Mouse (Mus musculus) testis, postnatal 10 days (tissue): ENCODE results near the gene Xpnpep1.
A peak's percentile ranks its signal among the peaks of the same experiment; 100 is the strongest.

ENCODE experiments used
- DNase-seq: peaks from one replicate; pipeline ENCODE4 v3.0.0; 2021; ENCODE audit warnings: low spot score

Xpnpep1 gene

GRCm38 (mm10) chr19:53040164-53041132 is at the start of gene Xpnpep1:
Gene Xpnpep1, minus strand, starts transcription at chr19:53040214.
- DNase-seq, result peak; percentile 41

- no peak for DNase-seq
Measured at GRCm38 (mm10) chr19:53087268-53088143, 47.5 kb upstream of the Xpnpep1 start.

- DNase-seq, result no peak
Measured at GRCm38 (mm10) chr19:53086861-53087260, 46.8 kb upstream of the Xpnpep1 start.

GRCm38 (mm10) chr19:53084735-53085134 is 44.7 kb upstream of the Xpnpep1 start:
- DNase-seq, result no peak

- no peak for DNase-seq
Measured at GRCm38 (mm10) chr19:53082862-53083261, 42.8 kb upstream of the Xpnpep1 start.

- DNase-seq, result no peak
Measured at GRCm38 (mm10) chr19:53081339-53081738, 41.3 kb upstream of the Xpnpep1 start.

GRCm38 (mm10) chr19:53080921-53081320 is 40.9 kb upstream of the Xpnpep1 start:
- no peak for DNase-seq

GRCm38 (mm10) chr19:53080487-53080886 is 40.5 kb upstream of the Xpnpep1 start:
- DNase-seq, result no peak

- DNase-seq, result no peak
Measured at GRCm38 (mm10) chr19:53080026-53080425, 40.0 kb upstream of the Xpnpep1 start.

- DNase-seq, result no peak
Measured at GRCm38 (mm10) chr19:53078271-53079085, 38.5 kb upstream of the Xpnpep1 start.

GRCm38 (mm10) chr19:53077278-53077677 is 37.3 kb upstream of the Xpnpep1 start:
- no peak for DNase-seq

- DNase-seq, result no peak
Measured at GRCm38 (mm10) chr19:53076238-53076981, 36.4 kb upstream of the Xpnpep1 start.

- no peak for DNase-seq
Measured at GRCm38 (mm10) chr19:53075896-53076237, 35.9 kb upstream of the Xpnpep1 start.

- DNase-seq, result no peak
Measured at GRCm38 (mm10) chr19:53074899-53075722, 35.1 kb upstream of the Xpnpep1 start.

GRCm38 (mm10) chr19:53073521-53073920 is 33.5 kb upstream of the Xpnpep1 start:
- no peak for DNase-seq

- DNase-seq, result no peak
Measured at GRCm38 (mm10) chr19:53072406-53072805, 32.4 kb upstream of the Xpnpep1 start.

- DNase-seq, result no peak
Measured at GRCm38 (mm10) chr19:53071651-53072050, 31.6 kb upstream of the Xpnpep1 start.

GRCm38 (mm10) chr19:53070870-53071269 is 30.9 kb upstream of the Xpnpep1 start:
- DNase-seq, result no peak

GRCm38 (mm10) chr19:53069451-53069850 is 29.4 kb upstream of the Xpnpep1 start:
- no peak for DNase-seq

GRCm38 (mm10) chr19:53066934-53067333 is 26.9 kb upstream of the Xpnpep1 start:
- no peak for DNase-seq
